Mouse (Mus musculus): ENCODE measurements at regions not wholly inside any gene's neighbourhood (a gene's known extent, or its start where the extent isn't known, plus 50 kb on each side); places are given as distances from the start of the nearest gene placed in this dataset.
A peak's percentile ranks its signal among the peaks of the same experiment; 100 is the strongest.

- DNase-seq (ENCODE audit: low spot score) (peak; percentile 65), ATAC-seq (ENCODE audit: low FRiP score) (peak; percentile 41; the same call in 1 of the 2 replicates)
- Histone ChIP-seq H3K27me3 (ENCODE audit: insufficient read depth, low read length) (no peaks in the 10 kb centered on the region; the same call in 1 of the 2 replicates), H3K27ac (ENCODE audit: low read depth, low read length) (no peak overlapping the region), H3K4me3 (ENCODE audit: low read depth, low read length) (no peak overlapping the region), H3K9ac (replicated peaks; ENCODE audit: low read length, poor library complexity, severe bottlenecking) (no peak overlapping the region), H3K4me2 (ENCODE audit: low read depth, low read length, poor library complexity, severe bottlenecking) (no peak overlapping the region), H3K4me1 (ENCODE audit: insufficient read depth, low read length) (peaks cover 10% of the 10 kb centered on the region; the same call in 1 of the 2 replicates), H3K9me3 (ENCODE audit: low read length) (no peaks in the 10 kb centered on the region), H3K36me3 (ENCODE audit: insufficient read depth, low read length) (no peaks in the 10 kb centered on the region)
- WGBS: 34% methylated on average over 22 of the region's 22 CpGs
- no peak for TF ChIP-seq CTCF (IDR thresholded peaks at IDR 0.05)
Measured at GRCm38 (mm10) chr17:45871666-45872653, 138.3 kb upstream of the 1600014C23Rik start.

- peaks cover 10% of the 10 kb centered on the region; the same call in 1 of the 2 replicates for H3K4me1 ChIP-seq (ENCODE audit: insufficient read depth, low read length)
- ATAC-seq (ENCODE audit: low FRiP score) (no peak), DNase-seq (ENCODE audit: low spot score) (no peak)
- 87% methylated on average over 9 of the region's 9 CpGs for WGBS
- H3K9ac ChIP-seq (replicated peaks; ENCODE audit: low read length, poor library complexity, severe bottlenecking): no peak overlapping the region
- no peaks in the 10 kb centered on the region for H3K27me3 ChIP-seq (ENCODE audit: insufficient read depth, low read length)
- no peak for TF ChIP-seq CTCF (IDR thresholded peaks at IDR 0.05)
- no peak overlapping the region for H3K4me3 ChIP-seq (ENCODE audit: low read depth, low read length)
- H3K4me2 ChIP-seq (ENCODE audit: low read depth, low read length, poor library complexity, severe bottlenecking): no peak overlapping the region
- no peak overlapping the region for H3K27ac ChIP-seq (ENCODE audit: low read depth, low read length)
- no peaks in the 10 kb centered on the region for H3K36me3 ChIP-seq (ENCODE audit: insufficient read depth, low read length)
- no peaks in the 10 kb centered on the region for H3K9me3 ChIP-seq (ENCODE audit: low read length)
Measured at GRCm38 (mm10) chr17:45871067-45871466, 137.4 kb upstream of the 1600014C23Rik start.

- H3K4me1 ChIP-seq (ENCODE audit: insufficient read depth, low read length): peaks cover 9% of the 10 kb centered on the region; the same call in 1 of the 2 replicates
- no peak for TF ChIP-seq CTCF (IDR thresholded peaks at IDR 0.05)
- no peak overlapping the region for H3K4me3 ChIP-seq (ENCODE audit: low read depth, low read length)
- no peaks in the 10 kb centered on the region for H3K9me3 ChIP-seq (ENCODE audit: low read length)
- no peaks in the 10 kb centered on the region for H3K36me3 ChIP-seq (ENCODE audit: insufficient read depth, low read length)
- no peak overlapping the region for H3K4me2 ChIP-seq (ENCODE audit: low read depth, low read length, poor library complexity, severe bottlenecking)
- peaks cover 4% of the 10 kb centered on the region; the same call in 1 of the 2 replicates for H3K27me3 ChIP-seq (ENCODE audit: insufficient read depth, low read length)
- WGBS: 68% methylated on average over 17 of the region's 17 CpGs
- no peak for DNase-seq (ENCODE audit: low spot score)
- H3K27ac ChIP-seq (ENCODE audit: low read depth, low read length): no peak overlapping the region
- H3K9ac ChIP-seq (replicated peaks; ENCODE audit: low read length, poor library complexity, severe bottlenecking): no peak overlapping the region
- no peak for ATAC-seq (ENCODE audit: low FRiP score)
Measured at GRCm38 (mm10) chr17:45869014-45869968, 135.6 kb upstream of the 1600014C23Rik start.

GRCm38 (mm10) chr17:45868539-45868938 is 134.9 kb upstream of the 1600014C23Rik start:
- Histone ChIP-seq H3K4me2 (ENCODE audit: low read depth, low read length, poor library complexity, severe bottlenecking) (no peak overlapping the region), H3K27ac (ENCODE audit: low read depth, low read length) (no peak overlapping the region), H3K9me3 (ENCODE audit: low read length) (no peaks in the 10 kb centered on the region), H3K27me3 (ENCODE audit: insufficient read depth, low read length) (peaks cover 4% of the 10 kb centered on the region; the same call in 1 of the 2 replicates), H3K36me3 (ENCODE audit: insufficient read depth, low read length) (no peaks in the 10 kb centered on the region), H3K4me1 (ENCODE audit: insufficient read depth, low read length) (peaks cover 3% of the 10 kb centered on the region; the same call in 1 of the 2 replicates), H3K4me3 (ENCODE audit: low read depth, low read length) (no peak overlapping the region), H3K9ac (replicated peaks; ENCODE audit: low read length, poor library complexity, severe bottlenecking) (no peak overlapping the region)
- DNase-seq (ENCODE audit: low spot score): no peak
- WGBS: 93% methylated on average over 4 of the region's 4 CpGs
- TF ChIP-seq CTCF (IDR thresholded peaks at IDR 0.05): no peak
- ATAC-seq (ENCODE audit: low FRiP score): no peak

GRCm38 (mm10) chr17:45867727-45868126 is 134.1 kb upstream of the 1600014C23Rik start:
- Histone ChIP-seq H3K9me3 (ENCODE audit: low read length) (no peaks in the 10 kb centered on the region), H3K36me3 (ENCODE audit: insufficient read depth, low read length) (no peaks in the 10 kb centered on the region), H3K4me2 (ENCODE audit: low read depth, low read length, poor library complexity, severe bottlenecking) (no peak overlapping the region), H3K9ac (replicated peaks; ENCODE audit: low read length, poor library complexity, severe bottlenecking) (no peak overlapping the region), H3K4me3 (ENCODE audit: low read depth, low read length) (no peak overlapping the region), H3K27me3 (ENCODE audit: insufficient read depth, low read length) (peaks cover 4% of the 10 kb centered on the region; the same call in 1 of the 2 replicates), H3K27ac (ENCODE audit: low read depth, low read length) (no peak overlapping the region), H3K4me1 (ENCODE audit: insufficient read depth, low read length) (no peaks in the 10 kb centered on the region)
- WGBS: 83% methylated on average over 5 of the region's 5 CpGs
- TF ChIP-seq CTCF (IDR thresholded peaks at IDR 0.05): no peak
- no peak for ATAC-seq (ENCODE audit: low FRiP score)
- DNase-seq (ENCODE audit: low spot score): no peak

Measured in midbrain, postnatal 0 days (tissue).